Mouse (Mus musculus) ES-E14 (cell line): ENCODE results near the gene Pom121l12. TPM values are rescaled to one million over a fixed set of nuclear protein-coding genes. Genes with fewer than 3 reads are reported as not detected.

Experiments
- DNase-seq: peaks from one replicate; pipeline ENCODE4 v3.0.0-alpha.2; 2013; ENCODE audit warnings: low read depth, low spot score
- H3K27ac ChIP-seq: 2 replicates; pipeline ENCODE4 v1.5.1; 2012; ENCODE audit warnings: low read depth, mild to moderate bottlenecking, low read length, moderate library complexity, mixed read lengths; ENCODE audit not compliant: poor library complexity, insufficient read depth, severe bottlenecking
- H3K36me3 ChIP-seq: 2 replicates; pipeline ENCODE4 v1.6.1; 2012; ENCODE audit warnings: mild to moderate bottlenecking, low read length, moderate library complexity, mixed read lengths; ENCODE audit not compliant: control insufficient read depth, poor library complexity, insufficient read depth, severe bottlenecking
- H3K4me1 ChIP-seq, 2 experiments: fragments of 150-350 bp in 1 of 2; sonication (generic) in 1 of 2; 2 replicates each; pipeline ENCODE4 v1.6.1; 2012; ENCODE audit warnings: low read length in 2 of 2, mild to moderate bottlenecking in 1 of 2, mixed read lengths in 1 of 2; ENCODE audit not compliant: control insufficient read depth in 2 of 2, insufficient read depth in 2 of 2, poor library complexity in 1 of 2
- H3K4me3 ChIP-seq, 2 experiments: fragments of 150-350 bp in 1 of 2; sonication (generic) in 1 of 2; 2 replicates each; pipeline ENCODE4 v1.5.1; 2012; ENCODE audit warnings: low read length in 2 of 2, low read depth in 1 of 2, mild to moderate bottlenecking in 1 of 2, mixed read lengths in 1 of 2; ENCODE audit not compliant: insufficient read depth in 1 of 2, poor library complexity in 1 of 2, severe bottlenecking in 1 of 2
- H3K9ac ChIP-seq: 2 replicates; pipeline ENCODE4 v1.6.1; 2012; ENCODE audit warnings: low read depth, mild to moderate bottlenecking, low read length, mixed read lengths; ENCODE audit not compliant: poor library complexity, insufficient read depth, severe bottlenecking
- H3K9me3 ChIP-seq: fragments of 150-350 bp; sonication (generic); 2 replicates; pipeline ENCODE4 v1.6.1; 2012; ENCODE audit warnings: low read depth, mild to moderate bottlenecking, low read length; ENCODE audit not compliant: control insufficient read depth, insufficient read depth
- CHD2 ChIP-seq: IDR thresholded peaks from 2 replicates; pipeline ENCODE4 v1.6.1; 2014; ENCODE audit warnings: mild to moderate bottlenecking, low read depth, low read length, inconsistent platforms
- HCFC1 ChIP-seq: IDR thresholded peaks from 2 replicates; pipeline ENCODE4 v1.6.1; 2012; ENCODE audit warnings: low read length, inconsistent platforms, borderline replicate concordance; ENCODE audit not compliant: insufficient read depth
- MAFK ChIP-seq: IDR thresholded peaks from 2 replicates; pipeline ENCODE4 v1.6.1; 2014; ENCODE audit warnings: mild to moderate bottlenecking, low read depth, low read length, inconsistent platforms; ENCODE audit not compliant: insufficient read depth
- ZC3H11A ChIP-seq: IDR thresholded peaks from 2 replicates; pipeline ENCODE4 v1.6.1; 2012; ENCODE audit warnings: low read depth, mild to moderate bottlenecking, inconsistent platforms, low read length, borderline replicate concordance
- ZNF384 ChIP-seq: IDR thresholded peaks from 2 replicates; pipeline ENCODE4 v1.6.1; 2012; ENCODE audit warnings: low read depth, low read length, inconsistent platforms
- in situ Hi-C, 2 experiments: fragments of 600-800 bp; cut with MboI; formaldehyde crosslinking; loops; one replicate each; pipeline ENCODE4 v1.15.1; 2025; ENCODE audit warnings: low sequenced_read_pairs in 2 of 2, inconsistent platforms in 1 of 2; ENCODE audit not compliant: unreplicated experiment in 2 of 2
- total RNA-seq: library from RNA; depleted of rRNA; stranded (reverse); fragments of 300-350 nt; gene quantifications from 2 replicates; pipeline ENCODE4 v1.2.3, GENCODE M21; 2012; rRNA removed

Pom121l12 gene
- not detected in 2 replicates for total RNA-seq

DNA sequence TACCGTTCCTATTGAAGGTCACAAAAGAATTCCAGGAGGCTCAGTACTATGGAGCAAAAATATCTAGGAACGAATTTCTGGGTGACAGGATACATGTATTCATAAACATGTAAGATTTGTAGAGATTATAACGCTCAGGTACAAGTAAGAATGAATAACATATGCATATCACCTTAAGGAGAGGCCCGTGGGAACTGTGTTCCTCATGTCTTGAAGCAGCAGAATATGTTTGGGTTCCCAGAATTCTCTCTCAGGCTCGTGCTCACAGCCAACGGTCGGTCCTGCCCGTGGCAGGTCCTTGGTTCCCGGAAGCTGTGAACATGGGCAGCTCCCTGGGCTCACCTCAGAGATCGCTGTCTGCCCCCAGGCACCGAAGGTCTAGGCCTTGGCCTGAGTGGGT, at the start of gene Pom121l12:
Pom121l12 (plus strand) TSS at position 301 of the 400 bp plus-strand sequence.
- Histone ChIP-seq H3K4me3 (no peak within 1 kb of the TSS), H3K4me1 (no peaks in the 10 kb centered on the region), H3K27ac (no peak within 1 kb of the TSS), H3K9me3 (no peaks in the 10 kb centered on the region), H3K36me3 (no peaks in the 10 kb centered on the region), H3K9ac (no peak within 1 kb of the TSS)
- TF ChIP-seq ZNF384 = no peak
- no peak for TF ChIP-seq HCFC1
- no peak for TF ChIP-seq ZC3H11A
- TF ChIP-seq CHD2 = no peak
- no peak for TF ChIP-seq MAFK
- DNase-seq = no peak
- in situ Hi-C loops = no loop called here

GRCm38 (mm10) chr11:14611859-14612258, 12.8 kb downstream of the Pom121l12 start:
- no peak for DNase-seq
- no peaks in the 10 kb centered on the region for H3K9me3 ChIP-seq
- no peak overlapping the region for H3K9ac ChIP-seq
- in situ Hi-C loops = no loop called here
- no peak for TF ChIP-seq ZNF384
- no peak for TF ChIP-seq ZC3H11A
- no peak for TF ChIP-seq CHD2
- no peak for TF ChIP-seq HCFC1
- no peak for TF ChIP-seq MAFK
- H3K4me1 ChIP-seq = no peaks in the 10 kb centered on the region
- no peak overlapping the region for H3K4me3 ChIP-seq
- no peaks in the 10 kb centered on the region for H3K36me3 ChIP-seq
- no peak overlapping the region for H3K27ac ChIP-seq
